Mouse (Mus musculus): ENCODE measurements around the gene 4833423E24Rik. TPM values are rescaled to one million over a fixed set of nuclear protein-coding genes. Genes with fewer than 3 reads are reported as not detected.

4833423E24Rik gene
- polyA plus RNA-seq, 1 experiment from 2014 or later, result not detected

GRCm38 (mm10) chr2:85443539-85443938, 75.3 kb downstream of the 4833423E24Rik start, which contains the start of gene Olfr995:
Gene Olfr995, minus strand, starts transcription at chr2:85443639.
- no peak within 1 kb of the TSS for H3K4me2 ChIP-seq
- no peak for ATAC-seq (ENCODE audit: insufficient number of reproducible peaks, insufficient read depth, low FRiP score, low TSS enrichment, low read depth)
- H3K4me1 ChIP-seq (replicated peaks), result no peaks in the 10 kb centered on the region
- H3K9me3 ChIP-seq, result no peaks in the 10 kb centered on the region
- H3K27ac ChIP-seq, result no peak within 1 kb of the TSS
- no peaks in the 10 kb centered on the region for H3K27me3 ChIP-seq
- no peak within 1 kb of the TSS for H3K9ac ChIP-seq (replicated peaks)
- no peaks in the 10 kb centered on the region for H3K36me3 ChIP-seq
- WGBS, result 21% methylated on average over 1 of the region's 1 CpGs
- H3K4me3 ChIP-seq (replicated peaks), result no peak within 1 kb of the TSS

- H3K9ac ChIP-seq (replicated peaks), result no peak overlapping the region
- H3K27me3 ChIP-seq, result no peaks in the 10 kb centered on the region
- no peaks in the 10 kb centered on the region for H3K9me3 ChIP-seq
- H3K4me1 ChIP-seq (replicated peaks), result no peaks in the 10 kb centered on the region
- ATAC-seq (ENCODE audit: insufficient number of reproducible peaks, insufficient read depth, low FRiP score, low TSS enrichment, low read depth), result no peak
- H3K4me3 ChIP-seq (replicated peaks), result no peak overlapping the region
- H3K4me2 ChIP-seq, result no peak overlapping the region
- H3K36me3 ChIP-seq, result no peaks in the 10 kb centered on the region
- no peak overlapping the region for H3K27ac ChIP-seq
Observed at GRCm38 (mm10) chr2:85442546-85442945, 76.3 kb downstream of the 4833423E24Rik start.

- Histone ChIP-seq H3K27me3 (no peaks in the 10 kb centered on the region), H3K36me3 (no peaks in the 10 kb centered on the region), H3K9ac (replicated peaks) (no peak within 1 kb of the TSS), H3K27ac (no peak within 1 kb of the TSS), H3K4me1 (replicated peaks) (no peaks in the 10 kb centered on the region), H3K9me3 (no peaks in the 10 kb centered on the region), H3K4me3 (replicated peaks) (no peak within 1 kb of the TSS), H3K4me2 (no peak within 1 kb of the TSS)
- ATAC-seq (ENCODE audit: insufficient number of reproducible peaks, insufficient read depth, low FRiP score, low TSS enrichment, low read depth), result no peak
- 86% methylated on average over 3 of the region's 3 CpGs for WGBS
Observed at GRCm38 (mm10) chr2:85436351-85436750, 82.5 kb downstream of the 4833423E24Rik start, which contains the start of gene Olfr994. Gene Olfr994, minus strand, starts transcription at chr2:85436451.

Other genes with a start within 250 kb of the 4833423E24Rik start
- not detected in 2 replicates for gene Olfr987, start 179.7 kb downstream of the 4833423E24Rik start, polyA plus RNA-seq (2016; fragmentation: Nextera tagmentation; extraction: Ambion mirVana)
- gene Olfr988, start 155.8 kb downstream of the 4833423E24Rik start, polyA plus RNA-seq (2016; fragmentation: Nextera tagmentation; extraction: Ambion mirVana), result not detected in 2 replicates
- gene Olfr992, start 109.6 kb downstream of the 4833423E24Rik start, polyA plus RNA-seq (2016; fragmentation: Nextera tagmentation; extraction: Ambion mirVana), result not detected in 2 replicates
- gene Olfr993, start 104.1 kb downstream of the 4833423E24Rik start, polyA plus RNA-seq (2016; fragmentation: Nextera tagmentation; extraction: Ambion mirVana), result not detected in 2 replicates
- not detected in 2 replicates for gene Olfr994, start 82.6 kb downstream of the 4833423E24Rik start, polyA plus RNA-seq (2016; fragmentation: Nextera tagmentation; extraction: Ambion mirVana)
- gene Olfr995, start 75.4 kb downstream of the 4833423E24Rik start, polyA plus RNA-seq (2016; fragmentation: Nextera tagmentation; extraction: Ambion mirVana), result not detected in 2 replicates
- gene Olfr996, start 60.2 kb upstream of the 4833423E24Rik start, polyA plus RNA-seq (2016; fragmentation: Nextera tagmentation; extraction: Ambion mirVana), result not detected in 2 replicates
- gene Olfr998, start 69.9 kb upstream of the 4833423E24Rik start, polyA plus RNA-seq (2016; fragmentation: Nextera tagmentation; extraction: Ambion mirVana), result not detected in 2 replicates
- not detected in 2 replicates for gene Olfr1000, start 92.9 kb upstream of the 4833423E24Rik start, polyA plus RNA-seq (2016; fragmentation: Nextera tagmentation; extraction: Ambion mirVana)
- not detected in 2 replicates for gene Olfr1002, start 131.7 kb upstream of the 4833423E24Rik start, polyA plus RNA-seq (2016; fragmentation: Nextera tagmentation; extraction: Ambion mirVana)
- gene Olfr154, start 145.4 kb upstream of the 4833423E24Rik start, polyA plus RNA-seq (2016; fragmentation: Nextera tagmentation; extraction: Ambion mirVana), result not detected in 2 replicates
- gene Olfr1006, start 159.7 kb upstream of the 4833423E24Rik start, polyA plus RNA-seq (2016; fragmentation: Nextera tagmentation; extraction: Ambion mirVana), result not detected in 2 replicates
- gene Olfr1008, start 170.4 kb upstream of the 4833423E24Rik start, polyA plus RNA-seq (2016; fragmentation: Nextera tagmentation; extraction: Ambion mirVana), result not detected in 2 replicates
- not detected in 2 replicates for gene Olfr1009, start 196.4 kb upstream of the 4833423E24Rik start, polyA plus RNA-seq (2016; fragmentation: Nextera tagmentation; extraction: Ambion mirVana)
- gene Olfr1012, start 243.7 kb upstream of the 4833423E24Rik start, polyA plus RNA-seq (2016; fragmentation: Nextera tagmentation; extraction: Ambion mirVana), result not detected in 2 replicates
- not detected in 2 replicates for gene Olfr1013, start 248.1 kb upstream of the 4833423E24Rik start, polyA plus RNA-seq (2016; fragmentation: Nextera tagmentation; extraction: Ambion mirVana)